Mouse (Mus musculus) kidney, postnatal 36 days (tissue): ENCODE measurements around the gene Sipa1l1.

Source experiments
- DNase-seq, 2 experiments: peaks; one replicate each; pipeline ENCODE4 v3.0.0; 2021 to 2022; ENCODE audit warnings: mixed read lengths in 2 of 2

The Sipa1l1 gene

DNA sequence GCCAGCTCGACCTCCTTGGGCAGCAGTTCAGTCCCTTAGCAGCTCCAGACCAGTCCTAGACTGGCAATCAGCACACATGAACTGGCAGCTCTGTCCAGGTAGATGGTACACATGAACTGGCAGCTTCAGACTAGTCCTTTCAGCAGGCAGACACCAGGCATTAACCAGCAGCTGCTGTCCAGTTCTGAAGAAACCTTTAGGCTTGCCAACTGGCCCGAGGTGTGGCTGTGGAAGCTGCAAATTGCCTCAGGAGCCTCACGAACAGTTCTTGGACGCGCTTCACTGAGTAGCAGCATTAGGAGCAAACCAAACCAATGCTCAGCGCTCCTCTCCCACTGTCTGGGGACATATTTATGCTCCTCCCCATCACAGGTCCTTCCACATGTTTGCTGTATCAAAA, 128.1 kb downstream of the Sipa1l1 start:
- peak; percentile 65 to 77 for DNase-seq

GRCm38 (mm10) chr12:82298662-82299460, 129.7 kb downstream of the Sipa1l1 start:
- no peak for DNase-seq

- no peak for DNase-seq
These were observed 135.0 kb downstream of the Sipa1l1 start for GRCm38 (mm10) chr12:82304140-82304539.

DNA sequence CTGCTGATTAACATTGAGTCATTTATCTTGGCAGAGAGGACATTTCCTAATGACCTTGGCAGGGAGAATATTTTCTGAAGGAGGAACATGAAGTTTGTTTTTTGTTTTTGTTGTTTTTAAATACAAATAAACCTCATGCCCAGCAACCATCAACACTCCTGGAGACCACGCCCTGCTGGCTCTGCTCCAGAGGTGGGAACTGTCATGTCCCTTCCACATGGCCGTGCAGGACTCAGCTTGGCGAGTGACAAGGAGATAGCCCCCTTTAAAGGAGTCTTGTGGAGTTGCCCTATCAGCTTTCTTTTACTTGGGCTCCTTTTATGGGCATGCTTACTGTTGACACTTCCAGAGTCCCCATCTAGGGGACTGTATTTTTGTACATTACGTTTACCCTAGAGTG, 136.9 kb downstream of the Sipa1l1 start:
- peak in 1 of 2 experiments; percentile 23 for DNase-seq

DNA sequence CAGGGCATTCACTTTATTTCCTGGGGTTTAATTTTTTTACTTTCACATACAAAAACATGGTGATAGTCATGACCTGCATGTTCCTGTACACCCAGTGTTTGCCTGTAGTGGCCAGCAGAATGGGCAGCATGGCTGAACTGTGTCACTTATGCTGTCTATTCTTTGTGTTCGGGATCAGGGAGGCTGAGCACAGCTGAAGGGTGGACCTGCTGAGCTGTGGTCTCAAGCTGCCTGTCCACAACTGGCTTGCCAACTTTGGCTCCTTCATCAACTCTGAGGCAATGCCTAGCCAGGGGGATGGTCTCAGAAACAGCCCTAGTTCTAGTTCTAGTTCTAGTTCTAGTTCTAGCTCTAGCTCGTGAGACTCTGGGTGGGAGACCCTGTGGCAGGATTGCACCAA, 142.5 kb downstream of the Sipa1l1 start:
- DNase-seq, result no peak

GRCm38 (mm10) chr12:82312091-82312820, 143.1 kb downstream of the Sipa1l1 start:
- peak; percentile 30 to 49 for DNase-seq

- peak in 1 of 2 experiments; percentile 30 for DNase-seq
These were observed 144.0 kb downstream of the Sipa1l1 start for GRCm38 (mm10) chr12:82313091-82313490.

- DNase-seq, result no peak
These were observed 150.5 kb downstream of the Sipa1l1 start for GRCm38 (mm10) chr12:82319436-82320131.

- no peak for DNase-seq
These were observed 151.1 kb downstream of the Sipa1l1 start for GRCm38 (mm10) chr12:82320204-82320603.

DNA sequence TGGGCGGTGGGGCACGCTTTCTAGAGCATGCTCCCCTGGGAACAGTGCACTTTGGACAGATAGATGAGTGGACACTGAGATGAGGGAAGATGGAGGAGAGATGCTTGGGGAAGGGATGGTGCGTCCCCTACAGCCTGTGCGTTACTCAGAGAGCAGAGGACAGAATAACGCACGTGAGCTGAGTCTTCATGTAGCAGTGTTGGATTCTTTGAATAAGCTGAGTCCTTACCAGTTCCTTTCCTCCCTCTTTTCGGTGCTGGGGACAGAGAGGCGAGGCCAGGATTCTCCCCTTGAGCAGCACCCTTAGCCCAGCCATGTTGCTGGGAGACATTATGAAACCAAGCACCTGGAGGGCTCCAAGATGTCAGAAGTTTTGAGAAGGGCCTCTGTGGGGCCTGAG, 152.3 kb downstream of the Sipa1l1 start:
- no peak for DNase-seq

- no peak for DNase-seq
These were observed 152.7 kb downstream of the Sipa1l1 start for GRCm38 (mm10) chr12:82321855-82322254.

DNA sequence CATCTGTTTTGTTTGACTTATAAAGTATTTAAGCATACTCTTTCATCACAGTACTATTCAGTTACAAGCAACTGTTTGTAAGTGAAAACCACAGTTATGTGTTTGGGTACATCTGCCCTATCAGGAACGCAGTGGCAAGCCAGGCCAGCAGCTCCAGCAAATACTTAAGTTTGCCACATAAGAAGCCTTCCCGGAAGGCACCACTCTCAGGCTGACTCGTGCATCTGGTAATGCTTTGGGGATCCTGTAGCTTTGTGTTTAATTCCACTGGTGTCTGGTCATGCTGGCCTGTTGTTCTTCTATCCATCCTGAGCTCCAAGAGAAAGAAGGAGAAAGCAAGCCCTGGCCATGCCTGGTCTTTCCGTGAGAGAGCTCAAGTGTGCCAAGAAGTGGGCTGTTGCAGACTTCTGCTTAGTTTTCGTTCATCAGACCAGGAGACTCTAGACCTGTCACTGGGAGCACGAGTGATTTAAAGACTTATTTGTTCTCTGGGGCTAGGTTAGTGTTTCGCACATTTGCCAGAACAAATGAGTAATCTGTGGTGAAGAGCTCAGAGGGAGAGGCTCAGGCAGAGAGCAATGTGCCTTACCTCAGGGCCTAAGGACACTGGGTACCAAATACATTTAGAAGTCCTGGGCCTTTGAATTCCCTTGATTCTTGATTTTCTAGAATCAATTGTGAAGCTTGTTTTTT, 153.8 kb downstream of the Sipa1l1 start:
- peak in 1 of 2 experiments; percentile 38 for DNase-seq

- peak; percentile 28 to 32 for DNase-seq
These were observed 155.5 kb downstream of the Sipa1l1 start for GRCm38 (mm10) chr12:82324621-82325020.

DNA sequence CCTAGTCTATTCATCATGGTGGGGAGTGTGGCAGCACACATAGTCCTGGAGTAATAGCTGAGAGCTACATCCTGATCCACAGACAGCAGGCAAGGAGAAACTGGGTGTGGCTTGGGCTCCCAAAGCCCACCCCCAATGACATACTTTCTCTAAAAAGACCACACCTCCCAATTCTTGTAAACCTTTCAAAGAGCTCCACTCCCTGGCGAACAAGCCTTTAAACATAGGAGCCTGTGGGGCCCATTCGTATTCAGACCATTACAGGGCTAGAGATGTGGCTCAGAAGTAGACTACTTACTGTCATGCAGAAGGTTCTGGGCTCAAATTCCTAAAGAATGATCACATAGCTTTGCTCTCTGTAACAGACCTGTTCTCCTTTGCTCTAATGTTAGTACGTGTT, 156.4 kb downstream of the Sipa1l1 start:
- no peak for DNase-seq

- no peak for DNase-seq
These were observed 157.3 kb downstream of the Sipa1l1 start for GRCm38 (mm10) chr12:82326438-82326837.

DNA sequence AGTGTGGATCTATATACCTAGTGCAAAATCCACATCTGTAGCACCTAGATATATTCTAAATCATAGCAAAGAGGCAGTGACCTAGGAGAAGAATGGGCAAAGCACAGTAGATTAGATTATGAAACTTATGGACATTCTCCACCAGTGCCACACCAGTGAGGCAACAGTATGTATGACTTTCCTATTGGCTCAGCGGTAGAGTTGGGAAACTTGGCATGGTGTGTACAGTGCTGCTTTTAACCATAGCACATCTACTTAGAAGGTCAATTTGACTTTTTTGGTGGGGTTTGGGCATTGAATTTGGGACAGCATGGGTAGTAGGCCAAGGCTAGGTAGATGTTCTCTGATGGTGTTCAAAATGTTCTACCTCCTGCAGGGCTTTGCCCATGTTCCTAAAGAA, 159.0 kb downstream of the Sipa1l1 start:
- no peak for DNase-seq

DNA sequence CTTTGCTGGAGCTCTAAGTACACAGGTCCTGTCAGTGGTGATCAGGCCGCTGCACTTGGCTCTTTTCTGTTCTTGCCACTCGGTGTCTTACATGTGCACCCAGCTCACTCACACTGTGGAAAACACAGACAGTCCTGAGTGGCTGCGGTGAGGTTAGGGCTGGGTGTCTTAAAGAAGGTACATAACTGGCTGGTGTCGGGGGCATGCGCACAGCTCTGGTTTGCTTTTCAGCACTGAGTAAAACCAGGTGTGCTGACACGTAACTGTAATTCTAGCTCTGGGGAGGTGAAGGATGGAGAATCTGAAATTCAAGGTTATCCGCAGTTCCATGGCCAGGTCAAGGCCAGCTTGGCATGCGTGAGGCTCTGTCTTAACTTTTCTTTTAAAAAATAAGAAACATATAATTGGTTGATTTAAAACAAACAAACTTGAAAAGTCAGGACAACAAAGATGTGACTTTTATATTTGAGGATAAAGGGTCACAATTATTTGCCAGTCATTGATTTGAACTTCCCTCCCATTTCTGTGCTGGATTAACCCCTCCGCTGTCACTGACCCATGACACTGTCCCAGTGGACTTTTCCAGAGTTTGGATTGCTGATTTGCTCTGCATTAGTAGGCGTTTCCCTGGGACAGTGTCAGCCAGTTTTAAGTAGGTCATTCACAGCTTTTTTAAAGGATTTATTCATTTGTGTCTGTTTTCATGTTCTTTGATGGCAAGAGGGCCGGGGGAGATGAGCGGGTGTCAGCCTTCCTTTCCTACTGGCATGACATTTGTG, 163.9 kb downstream of the Sipa1l1 start:
- peak; percentile 63 to 77 for DNase-seq

DNA sequence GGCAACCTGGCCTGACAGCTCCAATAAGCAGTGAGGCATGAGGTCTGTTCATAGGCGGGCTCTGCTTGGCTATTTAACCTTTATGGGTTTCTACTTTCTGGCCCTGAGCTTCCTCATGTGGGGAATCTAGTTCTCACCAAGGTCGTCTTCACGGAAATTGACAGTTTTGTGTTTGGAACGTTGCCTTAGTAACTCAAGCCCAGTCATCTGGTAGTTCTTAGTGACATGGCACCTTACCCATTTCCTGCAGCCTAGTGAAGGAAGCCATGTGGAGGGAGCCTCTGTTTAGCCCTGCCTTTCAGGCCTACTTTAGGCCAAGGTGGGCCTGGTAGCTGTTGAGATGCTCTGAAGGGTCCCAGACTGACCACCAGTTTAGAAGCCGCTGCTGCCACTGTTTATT, 164.9 kb downstream of the Sipa1l1 start:
- no peak for DNase-seq

- no peak for DNase-seq
These were observed 165.4 kb downstream of the Sipa1l1 start for GRCm38 (mm10) chr12:82334550-82334949.

DNA sequence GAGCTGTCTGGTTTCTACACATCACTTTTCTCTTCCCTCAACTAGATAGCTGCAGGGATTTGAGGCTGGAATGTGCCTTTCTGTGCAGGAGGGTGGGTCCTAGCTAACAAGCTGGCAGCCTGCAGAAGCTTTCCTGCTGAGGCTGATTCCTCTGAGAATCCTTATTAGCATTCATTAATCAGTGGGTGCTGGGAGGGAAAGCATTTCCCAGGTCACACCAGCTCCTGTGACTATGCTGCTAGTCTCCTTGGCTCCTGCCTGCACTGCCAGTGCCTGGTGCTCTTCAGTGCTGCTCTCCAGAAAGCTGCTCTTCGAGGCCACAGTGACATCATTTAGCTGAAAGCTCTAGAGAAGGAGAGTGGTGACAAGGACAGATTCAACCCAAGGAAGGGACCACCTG, 166.0 kb downstream of the Sipa1l1 start:
- DNase-seq, result peak; percentile 29 to 52

- no peak for DNase-seq
These were observed 169.4 kb downstream of the Sipa1l1 start for GRCm38 (mm10) chr12:82338550-82338949.
